Mouse (Mus musculus) urinary bladder, postnatal 25 days (tissue): ENCODE results near the gene Apobec3.
"Not testable (repeated sequence)": the region's sequence is repeated elsewhere in the genome, so short reads cannot be mapped to it uniquely, and the experiment has no call there.

Experiments used
- DNase-seq: peaks from one replicate; pipeline ENCODE4 v3.0.0; 2022; ENCODE audit warnings: low spot score

The Apobec3 gene

DNA sequence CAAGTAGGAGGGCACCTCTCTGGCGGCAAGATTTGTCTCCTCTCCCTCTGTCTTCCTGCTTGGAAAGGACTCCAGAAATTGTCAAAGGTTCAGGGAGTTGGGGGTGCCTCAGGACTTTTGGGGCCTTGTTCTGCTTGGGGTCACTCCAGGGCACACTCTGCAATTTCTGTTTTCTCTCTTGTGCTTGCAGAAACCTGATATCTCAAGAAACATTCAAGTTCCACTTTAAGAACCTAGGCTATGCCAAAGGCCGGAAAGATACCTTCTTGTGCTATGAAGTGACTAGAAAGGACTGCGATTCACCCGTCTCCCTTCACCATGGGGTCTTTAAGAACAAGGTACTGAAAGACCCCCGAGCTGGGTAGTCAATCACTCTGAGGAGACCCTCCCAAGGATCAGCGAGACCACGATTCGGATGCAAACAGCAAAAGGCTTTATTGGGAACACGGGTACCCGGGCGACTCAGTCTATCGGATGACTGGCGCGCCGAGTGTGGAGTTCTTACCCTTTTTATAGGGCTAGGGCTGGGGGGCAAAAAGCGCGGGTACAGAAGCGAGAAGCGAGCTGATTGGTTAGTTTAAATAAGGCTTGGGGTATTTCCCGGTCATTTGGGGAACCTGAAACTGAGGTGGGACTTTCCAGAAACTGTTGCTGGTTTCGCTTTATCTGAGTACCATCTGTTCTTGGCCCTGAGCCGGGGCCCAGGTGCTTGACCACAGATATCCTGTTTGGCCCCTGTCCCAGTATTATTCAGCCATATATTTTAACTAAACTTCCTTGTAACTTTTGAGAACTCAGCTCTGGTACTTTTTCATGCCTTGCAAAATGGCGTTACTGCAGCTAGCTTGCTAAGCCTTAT lies 4.0 kb downstream of the Apobec3 start:
- DNase-seq, result not testable (repeated sequence)

DNA sequence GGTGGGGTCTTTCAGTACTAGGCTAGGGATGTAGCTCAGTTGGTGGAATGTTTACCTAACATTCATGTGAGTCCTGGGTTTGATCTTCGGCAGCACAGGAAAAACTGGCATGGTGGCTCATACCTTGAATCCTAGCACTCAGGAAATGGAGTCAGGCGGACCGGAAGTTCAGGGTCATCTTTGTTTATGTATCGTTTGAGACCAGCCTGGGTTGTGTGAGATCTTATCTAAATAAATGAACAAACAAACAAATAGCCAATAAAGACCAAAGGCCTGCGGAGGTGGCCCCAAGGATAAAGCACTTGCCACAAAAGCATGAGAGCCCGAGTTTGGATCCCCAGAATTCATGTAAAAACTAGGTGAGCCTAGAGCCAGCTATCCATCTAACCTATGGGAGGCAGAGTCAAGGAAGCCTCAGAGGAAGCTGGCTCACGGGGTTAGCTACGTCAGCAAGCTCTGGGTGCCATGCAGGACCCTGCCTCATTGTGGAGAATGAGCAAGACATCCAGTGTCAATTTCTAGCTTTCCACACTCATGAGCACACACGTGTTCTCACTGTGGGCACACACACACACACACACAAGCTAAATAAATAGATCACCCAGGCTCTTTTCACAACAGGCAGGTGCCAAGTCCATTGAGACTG lies 4.7 kb downstream of the Apobec3 start:
- no peak for DNase-seq

GRCm38 (mm10) chr15:79898988-79899387 lies 7.5 kb downstream of the Apobec3 start:
- DNase-seq, result no peak

GRCm38 (mm10) chr15:79899828-79900510 lies 8.5 kb downstream of the Apobec3 start:
- DNase-seq, result no peak

GRCm38 (mm10) chr15:79900751-79901150 lies 9.3 kb downstream of the Apobec3 start:
- no peak for DNase-seq

- DNase-seq, result no peak
Observed at GRCm38 (mm10) chr15:79901399-79901798, 9.9 kb downstream of the Apobec3 start.

GRCm38 (mm10) chr15:79903081-79903480 lies 11.6 kb downstream of the Apobec3 start:
- DNase-seq, result not testable (repeated sequence)

GRCm38 (mm10) chr15:79903963-79904362 lies 12.5 kb downstream of the Apobec3 start:
- no peak for DNase-seq

GRCm38 (mm10) chr15:79904678-79905077 lies 13.2 kb downstream of the Apobec3 start:
- DNase-seq, result not testable (repeated sequence)

DNA sequence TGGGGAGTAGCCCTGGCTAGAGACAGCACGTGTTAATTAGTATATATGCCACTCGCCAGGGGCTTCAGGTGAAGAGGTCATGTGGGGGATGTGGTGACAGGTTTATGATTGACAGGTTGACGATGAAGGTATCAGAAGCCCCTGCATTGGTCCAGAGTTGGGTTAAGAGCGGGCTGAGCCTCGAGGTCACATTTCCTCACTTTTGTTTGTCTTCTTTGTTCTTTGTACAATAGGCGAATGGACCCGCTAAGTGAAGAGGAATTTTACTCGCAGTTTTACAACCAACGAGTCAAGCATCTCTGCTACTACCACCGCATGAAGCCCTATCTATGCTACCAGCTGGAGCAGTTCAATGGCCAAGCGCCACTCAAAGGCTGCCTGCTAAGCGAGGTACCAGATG lies 13.8 kb downstream of the Apobec3 start:
- DNase-seq, result no peak

DNA sequence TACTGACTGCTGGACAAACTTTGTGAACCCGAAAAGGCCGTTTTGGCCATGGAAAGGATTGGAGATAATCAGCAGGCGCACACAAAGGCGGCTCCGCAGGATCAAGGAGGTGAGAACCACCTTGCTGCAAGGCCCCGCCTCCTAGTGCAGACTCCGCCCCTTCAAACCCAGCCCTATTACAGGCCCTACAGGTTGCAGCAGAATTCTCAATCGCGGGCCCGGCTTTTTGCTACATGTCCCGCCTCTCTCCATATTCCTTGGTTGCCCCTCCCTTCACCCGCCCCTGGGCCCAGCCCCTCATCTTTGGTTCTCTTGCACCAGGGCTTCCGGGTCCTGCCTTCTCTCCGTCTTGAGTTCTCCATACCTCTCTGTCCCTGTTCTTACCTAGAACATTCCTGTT lies 15.4 kb downstream of the Apobec3 start:
- no peak for DNase-seq

GRCm38 (mm10) chr15:79909006-79909405 lies 17.5 kb downstream of the Apobec3 start:
- not testable (repeated sequence) for DNase-seq

GRCm38 (mm10) chr15:79910812-79911211 lies 19.4 kb downstream of the Apobec3 start:
- DNase-seq, result not testable (repeated sequence)

DNA sequence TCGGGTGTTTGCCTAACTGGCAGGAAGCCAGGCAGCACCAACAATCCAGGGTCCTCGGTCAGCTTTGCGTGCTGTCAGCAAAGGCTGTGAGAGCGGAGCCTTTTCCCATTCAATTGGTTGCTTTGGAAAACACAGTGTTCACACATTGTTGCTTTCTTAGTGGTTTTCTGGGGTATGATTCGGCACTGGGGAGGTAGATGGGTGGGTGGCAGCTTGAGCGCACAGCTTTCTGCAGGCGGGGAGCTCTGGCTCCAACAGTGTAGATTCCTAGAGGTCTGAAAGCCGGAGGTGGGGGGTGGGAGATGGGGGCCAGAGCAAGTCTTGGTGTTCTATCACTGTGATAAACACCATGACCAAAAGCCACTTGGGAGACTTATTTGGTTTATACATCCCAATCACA lies 19.9 kb downstream of the Apobec3 start:
- no peak for DNase-seq

DNA sequence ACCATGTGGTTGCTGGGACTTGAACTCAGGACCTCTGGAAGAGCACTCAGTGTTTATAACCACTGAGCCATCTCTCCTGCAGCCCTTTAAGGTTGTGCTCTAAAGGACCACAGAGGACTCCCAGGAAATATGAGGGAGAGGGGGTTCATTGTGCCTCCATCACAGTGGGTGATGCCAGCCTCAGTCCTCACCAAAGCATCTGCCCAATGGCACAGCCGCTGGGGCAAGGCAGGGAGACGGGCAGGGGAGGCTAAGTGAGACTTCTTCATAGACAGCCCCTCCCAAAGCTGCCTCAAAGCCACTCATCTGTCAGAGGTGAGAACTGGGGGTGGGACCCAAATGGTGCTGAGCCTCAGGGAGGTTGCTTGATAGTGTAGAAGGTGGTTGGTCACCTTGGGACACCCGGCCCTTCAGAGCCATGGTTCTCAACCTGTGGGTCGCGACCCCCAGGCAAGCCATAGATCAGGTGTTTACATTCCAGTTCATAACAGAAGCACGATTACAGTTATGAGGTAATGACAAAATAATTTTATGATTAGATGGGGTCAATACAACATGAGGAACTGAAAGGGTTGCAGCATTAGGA lies 22.4 kb downstream of the Apobec3 start:
- DNase-seq, result no peak

GRCm38 (mm10) chr15:79914357-79914756 lies 22.9 kb downstream of the Apobec3 start:
- DNase-seq, result no peak

GRCm38 (mm10) chr15:79916150-79916549 lies 24.7 kb downstream of the Apobec3 start:
- DNase-seq, result no peak

DNA sequence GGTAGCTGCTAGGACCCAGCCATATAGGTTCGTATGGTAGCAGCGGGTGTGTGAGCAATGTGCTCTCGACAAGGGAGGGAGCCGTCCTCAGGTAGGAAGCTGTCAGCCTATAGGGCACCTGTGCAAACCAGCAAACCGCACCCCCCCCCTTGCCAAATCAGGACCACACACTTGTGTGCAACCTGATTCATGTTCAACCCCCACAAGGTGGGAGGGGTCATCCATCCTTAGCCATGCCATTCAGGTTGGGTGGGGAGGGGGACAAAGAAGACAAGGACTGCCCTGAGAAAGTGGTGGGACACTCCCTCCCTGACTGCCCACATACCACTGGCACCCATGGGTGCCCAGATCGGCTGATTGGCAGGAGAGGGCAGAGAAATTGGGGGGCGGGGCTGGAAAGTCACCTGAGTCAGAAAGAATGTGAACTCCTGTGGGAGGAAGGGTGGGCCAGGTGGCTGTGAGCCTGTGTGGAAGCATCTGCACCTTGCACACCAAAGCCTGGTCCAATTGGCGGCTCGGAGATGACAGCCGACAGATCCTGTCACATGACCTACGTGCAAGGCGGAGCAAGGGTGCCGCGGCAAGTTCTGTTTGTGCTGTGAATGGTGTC lies 25.8 kb downstream of the Apobec3 start:
- DNase-seq, result no peak

GRCm38 (mm10) chr15:79918485-79918884 lies 27.0 kb downstream of the Apobec3 start:
- DNase-seq, result no peak

DNA sequence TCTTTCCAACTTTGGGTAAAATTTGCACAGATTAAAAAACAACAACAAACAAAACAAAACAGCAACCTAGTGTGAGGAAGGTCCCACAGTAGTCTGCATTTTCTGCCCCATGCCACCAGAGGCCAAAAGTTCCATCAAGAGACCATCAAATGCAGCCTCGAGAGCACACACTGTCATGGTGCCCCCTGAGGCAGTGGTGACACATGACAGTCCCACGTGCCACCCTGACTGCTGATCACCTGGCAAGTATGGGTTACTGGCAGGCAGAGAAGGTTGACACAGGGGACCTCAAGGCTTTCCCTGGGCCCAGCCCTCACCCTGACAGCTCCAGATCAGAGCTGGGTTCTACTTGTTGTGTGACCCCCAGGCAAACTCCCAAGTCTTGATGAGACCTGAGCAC lies 28.3 kb downstream of the Apobec3 start:
- no peak for DNase-seq

DNA sequence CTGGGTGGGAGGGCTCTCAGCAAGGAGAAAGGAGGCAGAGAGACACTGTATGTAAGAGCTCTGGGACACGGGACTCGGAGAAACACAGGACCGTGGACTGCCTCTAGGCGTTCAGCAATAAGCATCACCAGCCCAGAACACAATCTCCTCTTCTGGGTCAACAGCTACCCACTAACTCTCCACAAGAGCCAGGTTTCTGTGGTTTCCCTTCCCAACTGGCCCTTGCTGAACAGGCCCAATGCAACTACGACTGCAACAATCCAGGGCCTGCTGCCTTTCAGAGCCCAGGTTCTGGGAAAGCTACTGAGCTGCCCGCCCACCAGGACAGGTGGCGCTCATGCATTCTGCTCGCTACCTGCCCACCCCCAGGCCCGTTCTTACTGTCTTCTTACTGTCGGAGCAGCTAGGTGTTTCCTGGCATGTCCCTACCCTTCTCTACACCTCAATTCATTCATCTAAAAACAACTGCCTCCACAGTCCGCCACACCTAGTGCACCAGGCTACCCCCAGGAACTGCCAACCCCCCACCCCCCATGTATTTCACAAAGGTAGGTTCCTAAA lies 35.5 kb downstream of the Apobec3 start:
- no peak for DNase-seq

DNA sequence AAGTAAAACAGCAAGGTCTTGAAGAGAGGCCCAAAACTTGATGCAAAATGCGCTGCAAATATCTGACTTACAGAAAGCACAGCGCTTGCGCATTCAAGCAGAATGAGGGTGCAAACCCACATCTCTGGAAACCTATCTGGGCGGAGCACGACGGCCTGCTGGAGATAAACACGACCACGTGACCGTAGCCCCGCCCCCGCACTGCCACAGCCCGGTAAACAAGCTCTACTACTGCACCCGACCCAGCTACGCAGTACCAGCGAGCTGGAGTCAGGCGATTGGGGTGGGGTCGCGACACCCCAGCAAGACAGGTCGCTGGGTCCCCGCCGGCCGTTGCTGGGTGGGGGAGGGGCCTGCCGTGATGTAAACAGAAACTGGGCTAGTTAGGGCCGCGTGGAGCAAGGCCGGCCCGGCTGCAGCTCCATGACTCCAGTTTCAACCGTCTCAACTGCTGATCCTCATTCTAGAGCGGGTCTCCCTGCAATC lies 36.2 kb downstream of the Apobec3 start:
- peak; percentile 91 for DNase-seq
